Mouse (Mus musculus): ENCODE measurements around the gene Lsr.
"Not testable (repeated sequence)": the region's sequence is repeated elsewhere in the genome, so short reads cannot be mapped to it uniquely, and the experiment has no call there.

Gene Lsr

DNA sequence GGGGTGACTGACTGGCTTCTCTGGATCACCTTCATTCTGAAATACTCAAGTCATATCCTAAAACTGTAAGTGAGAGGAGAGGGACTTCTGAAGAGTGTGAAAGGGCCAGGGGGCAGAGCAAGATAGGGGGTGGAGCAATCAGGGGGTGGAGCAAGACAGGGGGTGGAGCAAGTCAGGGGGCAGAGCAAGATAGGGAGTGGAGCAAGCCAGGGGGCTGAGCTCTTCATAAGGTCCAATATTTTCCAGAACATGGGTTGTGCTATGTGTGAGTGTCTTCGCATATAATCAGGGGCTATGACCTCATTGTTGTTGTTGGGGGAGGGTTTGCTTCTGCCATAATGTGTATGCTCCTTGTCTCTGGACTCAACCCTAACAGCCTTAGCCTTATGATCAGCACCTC, 33.2 kb downstream of the Lsr start:
- in situ Hi-C loops (cut with MboI, MseI) = not testable (repeated sequence)

DNA sequence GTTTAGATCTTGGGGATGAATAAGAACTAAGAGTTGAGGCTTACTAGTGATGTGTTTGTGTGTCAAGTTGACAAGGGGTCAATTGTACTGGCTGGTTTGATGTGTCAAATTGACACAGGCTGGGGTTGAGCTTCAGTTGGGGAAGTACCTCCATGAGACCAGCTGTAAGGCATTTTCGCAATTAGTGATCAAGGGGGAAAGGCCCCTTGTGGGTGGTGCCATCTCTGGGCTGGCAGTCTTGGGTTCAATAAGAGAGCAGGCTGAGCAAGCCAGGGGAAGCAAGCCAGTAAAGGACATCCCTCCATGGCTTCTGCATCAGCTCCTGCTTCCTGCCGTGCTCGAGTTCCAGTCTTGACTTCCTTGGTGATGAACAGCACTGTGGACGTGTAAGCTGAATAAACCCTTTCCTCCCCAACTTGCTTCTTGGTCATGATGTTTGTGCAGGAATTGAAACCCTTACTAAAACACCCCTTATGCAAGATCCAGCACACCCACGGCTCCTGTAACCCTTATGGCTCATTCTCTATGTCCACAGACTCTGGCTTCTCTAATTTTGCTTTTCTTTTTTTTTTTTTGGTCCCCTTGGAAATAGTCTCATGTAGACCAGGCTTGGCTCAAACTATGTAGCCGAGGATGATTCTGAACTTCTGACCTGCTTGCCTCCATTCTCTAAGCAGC, 37.7 kb downstream of the Lsr start:
- in situ Hi-C loops (cut with MboI, MseI) = not testable (repeated sequence)

DNA sequence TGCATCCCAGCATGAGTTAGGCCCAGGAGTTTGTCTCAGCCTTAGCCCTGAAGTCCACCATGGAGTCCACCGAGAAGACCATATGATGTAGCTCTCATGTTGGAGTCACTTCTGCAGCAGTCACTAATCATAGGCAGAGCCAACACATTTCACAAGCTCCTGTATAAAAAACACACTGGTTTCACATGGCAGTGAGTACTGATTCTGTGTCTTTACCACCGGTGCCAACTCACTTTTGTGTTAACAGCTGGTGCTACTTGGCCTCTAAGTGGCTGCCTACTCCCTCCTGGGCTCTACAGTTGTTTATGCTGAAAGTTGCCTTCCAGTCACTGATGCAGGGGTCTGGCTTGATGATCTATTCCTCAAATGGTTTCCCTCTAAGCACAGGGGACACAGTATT, 48.7 kb downstream of the Lsr start, which contains the start of gene Hamp2:
TSS of gene Hamp2 (minus strand) at position 101 of the 400 bp plus-strand sequence.
- in situ Hi-C loops (cut with MboI, MseI) = not testable (repeated sequence)

DNA sequence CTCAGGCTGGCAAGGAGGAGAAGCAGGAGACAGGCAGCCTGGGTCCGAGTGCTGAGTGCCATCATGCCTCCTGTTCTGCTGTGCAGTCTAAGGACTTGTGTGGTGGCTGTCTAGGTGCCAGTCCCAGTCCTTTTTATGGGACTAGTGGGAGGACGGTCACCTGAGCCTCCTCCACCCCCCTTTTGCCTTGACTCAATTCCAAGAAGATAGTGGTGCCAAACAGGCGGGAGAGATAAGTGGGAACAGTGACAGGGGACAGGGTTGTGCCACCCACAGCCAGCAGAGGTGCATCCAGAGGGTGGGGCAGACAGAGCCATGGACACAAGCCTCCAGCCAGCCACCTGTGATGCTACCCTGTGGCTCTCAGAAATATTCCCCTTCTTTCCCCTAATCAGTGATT, 49.2 kb downstream of the Lsr start:
- in situ Hi-C loops (cut with MboI, MseI) = no loop called here

DNA sequence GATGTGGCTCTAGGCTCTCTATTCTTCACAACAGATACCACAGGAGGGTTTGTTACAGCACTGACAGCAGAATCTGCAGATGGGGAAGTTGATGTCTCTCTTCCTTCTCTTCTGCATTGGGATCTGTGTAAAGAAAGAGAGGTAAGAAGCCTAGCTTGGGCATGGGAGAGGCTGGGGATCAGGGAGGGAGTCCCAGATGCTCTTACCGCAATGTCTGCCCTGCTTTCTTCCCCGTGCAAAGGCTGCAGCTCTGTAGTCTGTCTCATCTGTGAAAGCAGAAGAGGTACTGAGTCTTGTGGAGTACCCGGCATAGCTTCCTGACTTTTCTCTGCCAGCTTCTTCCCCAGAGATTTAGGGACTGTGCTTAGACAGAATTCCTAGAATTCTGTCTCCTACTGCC, 50.8 kb downstream of the Lsr start:
- in situ Hi-C loops (cut with MboI, MseI) = not testable (repeated sequence)

DNA sequence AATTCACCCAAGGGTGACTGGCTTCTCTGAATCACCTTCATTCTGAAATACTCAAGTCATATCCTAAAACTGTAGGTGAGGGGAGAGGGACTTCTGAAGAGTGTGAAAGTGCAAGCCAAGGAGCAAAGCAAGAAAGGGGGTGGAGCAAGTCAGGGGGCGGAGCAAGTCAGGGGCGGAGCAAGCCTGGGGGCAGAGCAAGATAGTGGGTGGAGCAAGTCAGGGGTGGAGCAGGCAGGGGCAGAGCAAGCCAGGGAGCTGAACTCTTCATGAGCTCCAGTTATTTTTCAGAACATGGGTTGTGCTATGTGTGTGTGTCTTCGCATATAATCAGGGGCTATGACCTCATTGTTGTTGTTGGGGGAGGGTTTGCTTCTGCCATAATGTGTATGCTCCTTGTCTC, 53.0 kb downstream of the Lsr start:
- in situ Hi-C loops (cut with MboI, MseI) = no loop called here

DNA sequence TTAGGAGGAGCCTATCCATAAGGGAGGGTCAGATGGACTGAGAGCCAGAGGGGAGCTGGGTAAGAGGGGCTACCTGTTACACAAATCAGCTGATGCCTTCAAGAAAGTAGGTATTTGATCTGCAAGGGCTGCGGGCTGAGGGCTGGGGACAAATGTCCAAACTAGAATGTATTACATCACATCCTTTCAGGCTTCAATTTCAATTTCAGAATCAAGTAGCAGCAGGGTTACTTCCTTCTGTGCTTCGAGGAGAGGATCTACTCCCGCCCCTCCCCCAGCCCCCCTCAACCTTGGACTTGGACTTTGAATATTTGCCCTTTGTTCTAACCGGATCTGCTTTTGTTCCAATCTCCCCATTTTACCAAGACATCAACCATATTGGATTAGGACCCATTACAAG, 56.0 kb downstream of the Lsr start:
- in situ Hi-C loops (cut with MboI, MseI) = no loop called here

DNA sequence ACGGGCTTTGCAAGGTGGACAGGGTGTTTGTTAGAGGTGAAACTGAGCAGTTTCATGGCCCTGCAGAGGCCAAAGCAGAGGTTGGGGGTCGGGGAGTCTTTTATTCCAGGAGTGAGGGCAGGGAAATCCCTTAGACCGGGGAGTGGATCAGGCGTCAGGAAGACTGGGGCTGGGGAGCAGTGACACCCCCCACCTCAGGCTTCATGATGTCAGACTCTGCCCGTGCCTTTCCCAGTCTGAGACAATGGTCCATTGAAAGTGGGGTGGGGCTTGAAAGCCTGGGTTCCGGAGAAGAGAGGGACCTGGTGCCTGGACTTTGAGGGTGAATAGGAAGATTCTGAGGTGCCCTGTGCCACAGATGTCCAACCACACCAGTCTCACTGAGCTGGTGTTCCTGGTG, 56.6 kb downstream of the Lsr start:
- in situ Hi-C loops (cut with MboI, MseI) = no loop called here

DNA sequence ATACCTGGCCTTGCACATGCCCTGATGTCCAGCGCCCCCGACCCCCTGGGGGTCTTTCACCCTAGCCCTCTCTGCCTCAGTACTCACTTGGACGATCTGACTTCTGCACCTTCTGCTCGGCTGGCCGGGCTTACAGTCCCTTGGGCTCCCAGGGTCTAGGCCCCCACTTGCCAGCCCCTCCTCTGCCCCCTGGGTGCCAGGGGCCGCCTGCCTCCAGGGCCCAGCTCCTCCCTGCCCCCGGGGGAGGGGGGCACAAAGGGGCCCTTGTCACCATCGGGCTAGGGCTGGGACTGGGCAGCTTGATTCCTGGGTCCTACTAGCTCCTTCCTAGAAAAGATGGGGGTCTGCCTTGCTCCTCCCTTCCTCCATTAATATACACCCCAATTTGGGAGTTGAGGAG, 58.5 kb downstream of the Lsr start, which contains the start of gene Mag:
TSS of gene Mag (minus strand) at position 142 of the 400 bp plus-strand sequence.
- in situ Hi-C loops (cut with MboI, MseI) = no loop called here

DNA sequence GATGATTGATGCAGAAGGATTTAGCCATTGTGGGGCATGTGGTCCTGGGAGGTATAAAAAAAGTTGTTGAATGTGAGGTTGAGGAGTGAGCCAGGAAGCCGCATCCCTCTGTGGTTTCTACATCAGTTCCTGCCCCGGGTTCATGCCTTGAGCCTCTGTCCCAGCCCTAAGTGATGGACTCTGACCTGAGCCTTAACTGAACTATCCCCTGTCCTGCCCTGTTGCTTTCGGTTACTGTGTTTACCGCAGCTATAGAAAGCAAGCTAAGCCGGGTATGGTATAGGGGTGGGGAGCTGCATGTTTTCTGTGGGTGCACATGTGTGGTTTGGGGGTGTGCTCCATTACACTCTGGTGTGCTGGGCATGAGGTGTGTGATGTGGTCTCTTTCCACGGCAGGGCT, 63.5 kb downstream of the Lsr start:
- in situ Hi-C loops (cut with MboI, MseI) = no loop called here

DNA sequence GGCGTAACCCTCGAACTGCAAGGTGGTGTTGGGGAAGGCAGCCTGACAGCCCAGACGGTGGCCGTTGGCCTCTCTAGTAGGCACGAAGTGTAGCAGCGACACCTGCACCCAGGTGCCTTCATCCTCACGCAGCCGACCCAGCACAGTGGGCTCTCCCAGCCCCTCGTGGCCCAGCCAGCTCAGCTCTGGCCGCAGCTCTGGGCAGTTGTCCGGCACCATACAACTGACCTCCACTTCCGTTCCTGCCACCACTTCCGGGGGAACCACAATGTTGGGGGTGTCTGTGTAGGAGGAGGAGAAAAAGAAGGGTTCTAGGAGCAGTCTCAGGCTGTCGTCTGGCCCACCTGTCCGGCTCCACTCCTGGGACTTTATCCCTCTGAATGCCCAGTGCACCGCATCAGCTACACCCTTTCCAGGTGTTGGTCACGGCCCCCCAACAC, 64.3 kb downstream of the Lsr start:
- in situ Hi-C loops (cut with MboI, MseI) = no loop called here

DNA sequence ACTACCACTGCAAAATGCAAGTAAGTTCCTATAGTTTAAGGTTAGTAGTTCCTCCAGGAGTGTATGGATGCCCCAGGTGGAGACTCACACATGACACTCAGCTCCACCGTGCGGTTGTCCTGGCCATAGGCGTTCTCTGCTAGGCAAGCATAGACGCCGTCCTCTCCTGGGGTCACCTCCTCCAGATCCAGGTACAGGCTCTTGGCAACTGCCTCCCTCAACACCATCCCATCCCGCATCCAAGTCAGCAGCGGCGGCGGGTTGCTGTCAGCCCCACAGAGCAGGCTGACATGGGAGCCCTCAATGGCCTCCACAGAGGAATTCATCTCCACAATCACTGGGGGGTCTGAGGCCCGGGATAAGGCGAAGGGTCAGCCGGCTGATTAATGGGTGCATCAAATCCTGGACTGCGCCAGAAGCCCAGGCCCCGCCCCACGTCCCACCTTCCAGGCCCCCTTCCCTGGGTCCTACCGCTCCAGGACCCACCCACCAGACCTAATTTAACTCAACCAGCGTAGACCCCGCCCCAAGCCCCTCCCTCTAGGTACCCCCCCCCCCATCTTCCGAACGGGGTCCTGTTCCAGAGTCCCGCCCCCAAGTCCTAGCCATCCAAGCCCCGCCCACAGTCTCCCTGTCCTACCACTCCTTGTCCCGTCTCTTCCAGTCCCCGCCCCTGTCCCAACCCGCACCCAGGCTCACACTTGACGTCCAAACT, 64.8 kb downstream of the Lsr start:
- in situ Hi-C loops (cut with MboI, MseI) = no loop called here

Measured in T-helper 2 cell (primary cell).